Mouse (Mus musculus) adrenal gland, adult 8-10 months (tissue): ENCODE results near the gene Shf. TPM values are rescaled to one million over a fixed set of nuclear protein-coding genes. Genes with fewer than 3 reads are reported as not detected.
A peak's percentile ranks its signal among the peaks of the same experiment; 100 is the strongest.

Experiments used
- DNase-seq: peaks from one replicate; pipeline ENCODE4 v3.0.0; 2022
- total RNA-seq, 4 experiments: library from RNA; stranded (reverse); gene quantifications; 2 replicates each; pipeline ENCODE4 v1.2.4; 2022

The Shf gene
- total RNA-seq, 4 experiments from 2014 or later = 8.1 to 18.5 (median 13.8) TPM

GRCm38 (mm10) chr2:122301921-122302573 is 66.9 kb downstream of the Shf start:
- no peak for DNase-seq

- peak; percentile 31 for DNase-seq
Measured at GRCm38 (mm10) chr2:122301081-122301920, 67.7 kb downstream of the Shf start.

GRCm38 (mm10) chr2:122300656-122301020 is 68.3 kb downstream of the Shf start:
- no peak for DNase-seq

GRCm38 (mm10) chr2:122299911-122300655 is 68.9 kb downstream of the Shf start:
- DNase-seq = no peak

Other genes starting within 250 kb of the Shf start
- gene B2m, start 221.5 kb downstream of the Shf start, total RNA-seq = 100 to 1,000 TPM; 769 to 879 (median 834) TPM
- not detected for gene Trim69, start 208.5 kb downstream of the Shf start, total RNA-seq
- under 1 TPM in 1 of 4 experiments, not detected in 3; 0.09 TPM for gene Patl2, start 183.0 kb downstream of the Shf start, total RNA-seq
- not detected for gene Terb2, start 182.9 kb downstream of the Shf start, total RNA-seq
- 100 to 1,000 TPM in 2 of 4 experiments, 10 to 100 TPM in 2; 83.1 to 149 (median 112) TPM for gene Sord, start 134.4 kb downstream of the Shf start, total RNA-seq
- not detected for gene Duox2, start 70.7 kb downstream of the Shf start, total RNA-seq
- gene Duoxa2, start 70.3 kb downstream of the Shf start, total RNA-seq = not detected
- gene Duoxa1, start 55.4 kb downstream of the Shf start, total RNA-seq = under 1 TPM; 0.20 to 0.52 (median 0.32) TPM
- gene Duox1, start 53.5 kb downstream of the Shf start, total RNA-seq = under 1 TPM in 2 of 4 experiments, not detected in 2; 0.06 to 0.13 TPM
- 1 to 10 TPM in 3 of 4 experiments, under 1 TPM in 1; 0.84 to 4.8 (median 2.1) TPM for gene Slc28a2, start 57.3 kb upstream of the Shf start, total RNA-seq
- under 1 TPM in 2 of 4 experiments, not detected in 2; 0.15 to 0.17 TPM for gene Gm14085, start 115.8 kb upstream of the Shf start, total RNA-seq
- gene Gatm, start 242.1 kb upstream of the Shf start, total RNA-seq = 10 to 100 TPM in 1 of 4 experiments, 1 to 10 TPM in 3; 5.3 to 10.8 (median 7.5) TPM